Mouse (Mus musculus): ENCODE results near the gene Reln. TPM values are rescaled to one million over a fixed set of nuclear protein-coding genes. Genes with fewer than 3 reads are reported as not detected.

Reln gene
- polyA plus RNA-seq, 1 experiment from 2014 or later: 45.8 TPM

DNA sequence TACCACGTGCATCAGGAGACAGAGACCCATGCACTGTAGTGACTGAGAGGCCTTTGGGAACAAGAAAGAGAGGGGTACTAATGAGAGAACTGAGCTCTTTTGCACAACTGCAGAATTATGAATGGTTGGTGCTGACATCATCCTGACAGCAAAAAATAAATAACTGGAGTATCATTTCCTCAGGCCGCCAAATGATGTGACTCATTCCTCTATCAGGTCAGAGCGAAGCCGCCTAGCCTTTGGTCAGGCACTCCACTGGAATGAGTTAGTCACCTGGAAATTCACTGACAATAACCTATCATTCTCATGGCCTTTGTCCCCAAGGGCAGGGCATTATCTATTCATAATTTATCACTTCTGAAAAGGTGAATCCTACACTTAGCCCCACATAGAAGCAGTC is 202.7 kb downstream of the Reln start:
- Histone ChIP-seq H3K9me3 (peaks cover 17% of the 10 kb centered on the region), H3K9ac (no peak overlapping the region), H3K27me3 (no peaks in the 10 kb centered on the region), H3K4me2 (no peak overlapping the region), H3K4me3 (no peak overlapping the region), H3K27ac (replicated peaks) (no peak overlapping the region), H3K4me1 (replicated peaks) (no peaks in the 10 kb centered on the region; the same call in 1 of the 2 replicates), H3K36me3 (0 out of 2 replicates have a peak, but pooled peaks cover 5% of the 10 kb centered on the region)
- 75% methylated on average over 4 of the region's 4 CpGs for WGBS
- ATAC-seq (ENCODE audit: low read depth): no peak

DNA sequence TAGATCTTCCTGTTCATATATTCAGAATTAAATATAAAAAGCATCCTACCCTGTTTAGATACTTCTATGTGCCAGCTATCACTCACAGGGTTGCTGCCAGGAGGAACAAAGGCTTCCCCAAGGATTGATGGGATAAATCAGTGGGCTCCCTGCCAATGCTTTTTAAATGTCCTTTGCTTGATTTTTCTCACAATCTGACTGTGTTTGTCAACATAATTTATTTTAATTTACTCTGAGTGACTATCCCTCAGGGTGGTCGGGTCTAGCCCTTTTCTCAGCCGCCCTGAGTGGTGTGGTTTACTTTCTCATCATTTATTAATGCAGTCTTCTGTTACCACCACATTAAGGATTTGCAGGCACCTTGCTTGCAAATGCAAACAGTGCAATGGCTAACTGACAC is 205.5 kb downstream of the Reln start:
- 0 out of 2 replicates have a peak, but pooled peaks cover 5% of the 10 kb centered on the region for H3K36me3 ChIP-seq
- no peaks in the 10 kb centered on the region for H3K27me3 ChIP-seq
- 27% methylated on average over 2 of the region's 2 CpGs for WGBS
- no peak overlapping the region for H3K4me3 ChIP-seq
- H3K4me1 ChIP-seq (replicated peaks): peaks cover 4% of the 10 kb centered on the region
- ATAC-seq (ENCODE audit: low read depth): no peak
- H3K9ac ChIP-seq: no peak overlapping the region
- peaks cover 17% of the 10 kb centered on the region for H3K9me3 ChIP-seq
- no peak overlapping the region for H3K4me2 ChIP-seq
- H3K27ac ChIP-seq (replicated peaks): 0 out of 2 replicates have a peak overlapping the region, but pooled peaks have one; percentile 13

DNA sequence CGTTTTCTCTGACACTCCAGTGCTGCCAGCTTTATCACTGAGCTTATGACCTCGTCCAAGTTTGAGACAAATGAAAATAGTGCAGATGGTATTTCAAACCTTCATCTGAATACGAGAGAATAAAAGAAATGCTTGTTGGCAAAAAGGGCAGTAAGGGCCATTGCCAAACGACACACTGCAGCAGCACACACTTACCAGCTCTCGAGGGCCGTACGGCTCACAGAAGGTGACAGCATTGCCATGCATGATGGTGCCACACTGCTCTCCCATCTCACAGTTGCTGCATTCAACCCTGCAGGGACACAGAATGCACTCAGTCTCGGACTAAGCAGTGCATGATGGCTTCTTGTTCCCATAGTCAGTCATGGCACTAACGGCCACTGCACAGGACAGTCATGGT is 210.1 kb downstream of the Reln start:
- Histone ChIP-seq H3K9ac (no peak overlapping the region), H3K9me3 (peaks cover 17% of the 10 kb centered on the region), H3K36me3 (0 out of 2 replicates have a peak, but pooled peaks cover 5% of the 10 kb centered on the region), H3K4me3 (no peak overlapping the region), H3K4me1 (replicated peaks) (peaks cover 4% of the 10 kb centered on the region), H3K27me3 (no peaks in the 10 kb centered on the region), H3K27ac (replicated peaks) (no peak overlapping the region), H3K4me2 (no peak overlapping the region)
- no peak for ATAC-seq (ENCODE audit: low read depth)
- WGBS: 78% methylated on average over 9 of the region's 9 CpGs

DNA sequence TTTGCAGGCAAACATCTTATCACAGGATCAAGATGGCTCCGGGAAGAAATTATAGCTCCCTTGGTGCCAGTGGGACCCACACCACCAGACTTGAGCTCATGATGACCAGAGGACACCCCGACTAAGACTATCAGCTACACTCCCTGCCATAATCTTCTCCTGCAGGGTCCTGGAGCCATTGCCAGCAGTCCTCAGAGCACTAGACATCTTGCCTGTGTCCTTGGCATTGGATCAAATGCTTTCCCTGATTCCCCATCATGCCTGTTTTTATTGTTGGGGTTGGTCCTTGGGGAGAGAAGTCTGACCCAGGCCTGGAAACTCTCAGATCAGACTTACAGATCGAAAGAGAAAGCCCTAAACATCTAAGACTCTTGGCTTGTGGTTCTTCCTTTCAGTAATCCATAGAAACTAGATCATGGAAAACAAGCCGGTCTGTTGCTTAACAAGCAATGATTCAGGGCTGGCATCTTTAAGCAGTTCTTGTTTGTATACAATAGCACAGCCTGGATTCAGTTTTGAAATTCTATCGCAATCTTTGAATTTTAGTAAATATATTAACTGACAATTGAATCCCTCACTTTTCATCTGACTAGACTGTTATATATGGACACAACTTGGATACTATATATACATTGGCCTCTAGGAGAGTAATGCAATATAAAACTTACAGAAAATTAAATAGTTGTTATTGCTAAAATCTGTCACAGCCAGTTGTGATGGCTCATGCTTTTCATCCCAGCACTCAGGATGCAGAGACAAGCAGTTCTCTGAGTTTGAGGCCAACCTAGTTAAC is 212.6 kb downstream of the Reln start:
- no peak overlapping the region for H3K4me3 ChIP-seq
- no peak overlapping the region for H3K9ac ChIP-seq
- 77% methylated on average over 5 of the region's 5 CpGs for WGBS
- H3K4me2 ChIP-seq: no peak overlapping the region
- H3K27me3 ChIP-seq: no peaks in the 10 kb centered on the region
- peaks cover 4% of the 10 kb centered on the region for H3K4me1 ChIP-seq (replicated peaks)
- ATAC-seq (ENCODE audit: low read depth): no peak
- no peaks in the 10 kb centered on the region for H3K36me3 ChIP-seq
- no peak overlapping the region for H3K27ac ChIP-seq (replicated peaks)
- no peaks in the 10 kb centered on the region for H3K9me3 ChIP-seq

DNA sequence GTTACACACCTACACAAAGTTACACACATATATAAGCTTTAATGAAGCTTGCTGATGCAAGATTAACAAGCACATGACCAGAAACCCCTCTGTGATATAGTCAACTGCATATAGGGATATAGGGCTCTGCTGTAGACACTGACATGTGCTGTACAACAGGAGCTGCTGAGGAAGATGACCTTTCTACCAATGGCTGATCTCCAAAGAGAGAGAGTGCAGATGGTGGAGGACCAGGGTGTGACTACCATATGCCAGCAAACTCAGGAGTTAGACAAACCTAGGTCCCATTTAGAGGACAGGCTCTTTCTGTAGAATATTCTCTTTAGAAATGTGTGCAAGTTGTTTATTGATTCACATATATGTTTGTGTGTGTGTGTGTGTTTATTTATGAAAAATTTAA is 216.9 kb downstream of the Reln start:
- no peaks in the 10 kb centered on the region for H3K9me3 ChIP-seq
- no peak overlapping the region for H3K4me3 ChIP-seq
- H3K27me3 ChIP-seq: no peaks in the 10 kb centered on the region
- H3K4me1 ChIP-seq (replicated peaks): no peaks in the 10 kb centered on the region
- no peak overlapping the region for H3K27ac ChIP-seq (replicated peaks)
- no peaks in the 10 kb centered on the region for H3K36me3 ChIP-seq
- no peak overlapping the region for H3K4me2 ChIP-seq
- no peak for ATAC-seq (ENCODE audit: low read depth)
- H3K9ac ChIP-seq: no peak overlapping the region

DNA sequence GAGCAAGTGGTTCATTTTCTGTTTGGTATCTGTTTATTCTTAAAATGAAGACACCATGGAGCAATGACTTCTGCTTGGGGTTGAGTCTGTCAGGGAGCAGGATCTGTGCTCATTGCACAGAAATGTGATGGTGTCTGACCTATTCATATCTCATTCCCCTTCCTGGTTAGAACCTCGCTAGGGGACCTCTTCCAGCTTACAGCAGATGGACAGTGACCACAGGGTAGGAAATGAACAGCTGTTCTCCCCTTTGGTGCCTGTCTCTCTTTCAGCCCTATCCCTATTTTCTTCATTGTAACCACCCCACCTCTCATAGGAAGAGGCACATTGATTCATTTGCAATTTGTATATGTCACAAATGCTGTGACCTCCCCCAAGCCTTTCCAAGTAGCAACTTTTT is 225.2 kb downstream of the Reln start:
- H3K4me2 ChIP-seq: no peak overlapping the region
- no peaks in the 10 kb centered on the region for H3K9me3 ChIP-seq
- no peak overlapping the region for H3K4me3 ChIP-seq
- no peaks in the 10 kb centered on the region for H3K36me3 ChIP-seq
- no peak for ATAC-seq (ENCODE audit: low read depth)
- no peaks in the 10 kb centered on the region for H3K27me3 ChIP-seq
- H3K9ac ChIP-seq: no peak overlapping the region
- H3K27ac ChIP-seq (replicated peaks): no peak overlapping the region
- WGBS: 50% methylated on average over 1 of the region's 1 CpGs
- H3K4me1 ChIP-seq (replicated peaks): peaks cover 19% of the 10 kb centered on the region

DNA sequence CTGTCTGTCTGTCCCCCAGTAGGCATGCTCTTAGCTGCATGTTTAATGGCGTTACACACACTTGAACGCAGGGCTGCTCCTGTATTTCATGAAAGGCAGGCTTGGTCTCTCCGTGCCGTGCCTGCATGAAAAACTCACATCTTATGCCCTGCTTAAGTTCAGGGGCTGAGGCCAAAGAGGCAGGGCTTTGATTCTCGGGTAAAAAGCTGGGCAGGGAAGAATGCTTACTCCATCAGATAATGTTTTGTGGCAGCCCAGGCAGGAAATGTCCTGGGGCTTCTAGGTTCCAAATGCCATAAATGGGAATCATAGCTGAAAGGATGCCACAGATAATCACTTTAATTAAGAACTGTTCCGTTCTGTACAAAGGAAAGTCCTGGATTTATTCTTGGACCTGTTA is 226.0 kb downstream of the Reln start:
- no peak for ATAC-seq (ENCODE audit: low read depth)
- peaks cover 19% of the 10 kb centered on the region for H3K4me1 ChIP-seq (replicated peaks)
- no peak overlapping the region for H3K9ac ChIP-seq
- no peaks in the 10 kb centered on the region for H3K9me3 ChIP-seq
- no peaks in the 10 kb centered on the region for H3K27me3 ChIP-seq
- H3K4me2 ChIP-seq: no peak overlapping the region
- H3K27ac ChIP-seq (replicated peaks): 0 out of 2 replicates have a peak overlapping the region, but pooled peaks have one; percentile 9
- no peaks in the 10 kb centered on the region for H3K36me3 ChIP-seq
- no peak overlapping the region for H3K4me3 ChIP-seq
- 30% methylated on average over 6 of the region's 6 CpGs for WGBS

DNA sequence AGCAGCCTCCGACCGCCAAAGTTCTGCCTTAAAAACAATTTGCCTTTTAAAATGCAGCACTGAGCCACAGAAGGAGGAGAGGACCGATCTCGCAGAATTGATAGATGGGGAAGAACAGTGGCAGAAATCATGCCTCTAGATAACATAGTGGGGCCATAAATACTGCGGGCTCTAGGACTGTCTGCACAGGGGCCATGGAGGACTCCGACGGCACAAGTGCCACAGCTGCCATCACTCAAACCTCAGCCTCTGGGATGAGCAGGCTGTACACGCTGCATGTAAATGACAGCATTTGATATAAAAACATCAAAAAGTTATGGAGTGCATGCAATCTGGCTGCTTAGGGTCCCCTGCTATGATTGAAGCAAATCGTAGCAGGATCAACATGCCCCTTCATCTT is 227.6 kb downstream of the Reln start:
- WGBS: 46% methylated on average over 9 of the region's 9 CpGs
- H3K9me3 ChIP-seq: no peaks in the 10 kb centered on the region
- peak; percentile 59; the same call in 1 of the 2 replicates for ATAC-seq (ENCODE audit: low read depth)

DNA sequence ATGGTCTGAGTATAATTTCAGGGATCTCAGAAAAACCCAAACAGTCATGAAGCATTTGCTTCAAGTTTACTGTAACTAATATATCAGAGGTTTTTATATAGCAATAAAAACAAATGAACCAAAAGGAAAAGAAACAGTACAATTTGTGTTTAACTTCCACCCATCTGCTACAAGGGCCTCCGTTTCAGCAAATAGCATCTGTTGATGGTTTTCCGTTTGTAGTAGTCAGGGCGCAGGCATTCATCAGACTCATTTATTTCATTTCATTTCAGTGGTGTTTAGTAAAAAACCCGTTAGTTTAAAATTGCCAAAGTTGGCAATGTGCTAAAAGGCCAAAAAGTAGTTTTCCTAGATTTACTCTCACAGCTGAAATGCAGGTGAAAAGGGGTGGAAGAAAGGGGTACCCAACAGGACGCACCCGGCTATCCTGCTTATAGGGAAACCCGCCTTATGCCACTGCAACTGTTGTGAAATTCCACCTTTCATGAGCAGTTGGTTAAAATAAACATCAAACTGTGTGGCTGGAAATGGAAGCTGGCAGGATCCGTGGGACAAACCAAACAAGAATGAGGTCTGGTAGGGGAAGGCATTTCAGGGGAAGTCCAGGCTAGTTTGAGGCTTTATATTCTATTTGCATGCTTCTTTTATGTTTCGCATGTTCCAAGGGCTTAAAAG is 237.6 kb downstream of the Reln start:
- H3K9ac ChIP-seq: no peak overlapping the region
- H3K27me3 ChIP-seq: no peaks in the 10 kb centered on the region
- 78% methylated on average over 9 of the region's 9 CpGs for WGBS
- H3K4me3 ChIP-seq: no peak overlapping the region
- H3K27ac ChIP-seq (replicated peaks): no peak overlapping the region
- H3K9me3 ChIP-seq: no peaks in the 10 kb centered on the region
- no peaks in the 10 kb centered on the region for H3K4me1 ChIP-seq (replicated peaks)
- no peak for ATAC-seq (ENCODE audit: low read depth)
- H3K36me3 ChIP-seq: no peaks in the 10 kb centered on the region
- no peak overlapping the region for H3K4me2 ChIP-seq

More for the DNA sequence above, 227.6 kb downstream of the Reln start:
- Histone ChIP-seq H3K36me3 (no peaks in the 10 kb centered on the region), H3K4me2 (no peak overlapping the region), H3K27ac (replicated peaks) (no peak overlapping the region), H3K4me1 (replicated peaks) (peaks cover 19% of the 10 kb centered on the region), H3K27me3 (no peaks in the 10 kb centered on the region), H3K9ac (no peak overlapping the region), H3K4me3 (no peak overlapping the region)

DNA sequence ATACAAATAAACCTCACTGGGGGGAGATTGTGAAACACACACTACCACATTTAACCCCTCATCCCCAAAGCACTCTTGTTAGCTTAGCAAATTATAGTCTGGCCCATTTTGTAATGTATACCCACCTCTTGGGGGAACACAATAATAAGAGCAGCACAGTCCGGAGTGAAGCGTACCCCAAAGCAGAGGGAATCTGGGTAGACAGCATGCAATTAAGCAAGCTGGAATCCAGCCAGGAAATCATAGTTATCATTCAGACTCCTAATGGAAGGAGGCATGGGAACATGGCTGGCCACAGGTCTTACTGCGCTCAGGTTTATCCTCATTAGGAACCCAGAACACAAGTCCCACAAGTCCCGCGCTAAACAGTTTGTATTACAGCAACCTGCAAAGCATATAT is 249.5 kb downstream of the Reln start:
- Histone ChIP-seq H3K9me3 (no peaks in the 10 kb centered on the region), H3K4me3 (no peak overlapping the region), H3K4me1 (replicated peaks) (peaks cover 41% of the 10 kb centered on the region), H3K9ac (no peak overlapping the region), H3K27ac (replicated peaks) (no peak overlapping the region), H3K27me3 (no peaks in the 10 kb centered on the region), H3K36me3 (no peaks in the 10 kb centered on the region), H3K4me2 (no peak overlapping the region)
- WGBS: 58% methylated on average over 5 of the region's 5 CpGs
- ATAC-seq (ENCODE audit: low read depth): peak; percentile 66; the same call in 1 of the 2 replicates

DNA sequence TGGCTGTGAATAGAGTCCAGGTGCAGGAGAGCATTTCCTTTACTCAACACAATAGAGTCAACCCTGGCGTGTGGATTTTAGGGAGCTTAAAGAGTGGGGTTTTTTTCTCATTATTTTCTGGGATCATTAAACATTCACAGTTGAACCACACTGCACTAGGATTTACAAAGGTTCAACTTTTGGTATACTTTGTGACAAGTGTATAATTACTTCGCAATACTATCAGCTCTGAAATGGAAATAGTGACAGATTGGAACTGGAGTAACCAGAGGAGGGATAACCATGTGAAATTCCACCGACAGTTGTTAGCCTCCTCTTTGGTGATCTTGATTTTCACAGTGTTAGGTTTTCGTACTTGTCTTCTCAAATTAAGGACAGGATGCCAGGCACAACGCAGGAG is 250.5 kb downstream of the Reln start:
- no peaks in the 10 kb centered on the region for H3K36me3 ChIP-seq
- no peak overlapping the region for H3K9ac ChIP-seq
- peaks cover 41% of the 10 kb centered on the region for H3K4me1 ChIP-seq (replicated peaks)
- H3K9me3 ChIP-seq: no peaks in the 10 kb centered on the region
- WGBS: 77% methylated on average over 5 of the region's 5 CpGs
- no peak overlapping the region for H3K4me3 ChIP-seq
- no peak overlapping the region for H3K27ac ChIP-seq (replicated peaks)
- no peak for ATAC-seq (ENCODE audit: low read depth)
- no peak overlapping the region for H3K4me2 ChIP-seq
- H3K27me3 ChIP-seq: no peaks in the 10 kb centered on the region

DNA sequence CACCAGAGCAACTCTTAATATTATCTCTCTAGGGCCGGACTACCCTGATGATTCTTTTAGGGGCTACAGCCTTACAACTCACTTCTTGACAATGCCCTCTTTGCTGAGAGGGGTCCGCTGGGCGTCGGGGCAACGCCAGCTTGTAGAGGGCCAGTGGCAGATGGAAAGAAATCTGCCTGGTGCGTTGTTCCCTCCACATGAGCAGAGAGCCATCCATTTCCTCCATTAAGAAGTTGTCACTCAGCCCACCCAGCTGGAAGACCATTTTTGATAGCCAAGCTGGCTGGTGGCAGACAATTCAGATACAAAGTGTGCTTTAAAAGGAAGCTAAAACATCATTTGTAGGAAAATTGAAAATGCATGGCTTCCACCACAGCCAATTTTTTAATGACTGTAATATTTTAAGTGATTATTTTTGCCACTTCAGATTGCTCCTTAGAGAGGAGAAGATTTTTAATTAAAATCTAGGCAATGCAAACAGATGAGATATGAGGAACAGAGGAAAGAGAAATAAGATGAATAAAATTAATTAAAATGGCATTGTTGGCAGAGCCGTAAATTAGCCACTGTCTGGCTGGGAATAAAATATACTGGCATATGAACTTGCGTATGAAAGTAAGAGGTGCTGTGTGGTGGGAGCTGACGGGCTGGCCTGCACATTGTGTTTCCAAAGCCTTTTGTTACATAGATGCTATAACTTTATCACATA is 251.2 kb downstream of the Reln start:
- Histone ChIP-seq H3K4me1 (replicated peaks) (peaks cover 41% of the 10 kb centered on the region), H3K27me3 (no peaks in the 10 kb centered on the region), H3K9ac (no peak overlapping the region), H3K4me2 (no peak overlapping the region), H3K36me3 (no peaks in the 10 kb centered on the region), H3K27ac (replicated peaks) (peak overlapping the region; percentile 65), H3K4me3 (no peak overlapping the region), H3K9me3 (no peaks in the 10 kb centered on the region)
- WGBS: 37% methylated on average over 9 of the region's 9 CpGs
- ATAC-seq (ENCODE audit: low read depth): peak; percentile 73

All from neural tube, embryonic 13.5 days (tissue).